Mouse (Mus musculus): ENCODE data around the gene Slc9a5.

- TF ChIP-seq POLR2A (IDR thresholded peaks at IDR 0.05; ENCODE audit: low read depth, low read length) (no peak), CTCF (IDR thresholded peaks at IDR 0.05; ENCODE audit: extremely low read depth, insufficient read depth, insufficient read length, insufficient replicate concordance) (no peak)
These were observed 70.3 kb downstream of the Slc9a5 start for GRCm38 (mm10) chr8:105418992-105419391.

Data from spleen, adult 2 months (tissue).